Mouse (Mus musculus): Measurements from ENCODE around the gene Uba1.

The Uba1 gene

GRCm38 (mm10) chrX:20658891-20659406 is 823 bp downstream of the Uba1 start:
- TF ChIP-seq NANOG (IDR thresholded peaks at IDR 0.05; ENCODE audit: borderline replicate concordance, low read length) (no peak), POU5F1 (IDR thresholded peaks at IDR 0.05; ENCODE audit: borderline replicate concordance, low read length) (no peak), CTCF (conservative IDR thresholded peaks at IDR 0.05; ENCODE audit: low read length) (no peak)
- peaks cover 26% of the 10 kb centered on the region for H3K4me1 ChIP-seq (replicated peaks; ENCODE audit: low read depth, low read length)
- H3K4me3 ChIP-seq (replicated peaks; ENCODE audit: low read length): peak overlapping the region; percentile 85
- H3K36me3 ChIP-seq (ENCODE audit: insufficient read depth, low read length): 0 out of 2 replicates have a peak, but pooled peaks cover 5% of the 10 kb centered on the region
- H3K27me3 ChIP-seq (ENCODE audit: insufficient read depth, low read length): no peaks in the 10 kb centered on the region
- H3K9me3 ChIP-seq (ENCODE audit: low read length): no peaks in the 10 kb centered on the region

- H3K27me3 ChIP-seq (ENCODE audit: insufficient read depth, low read length): no peaks in the 10 kb centered on the region
- peaks cover 39% of the 10 kb centered on the region for H3K4me1 ChIP-seq (replicated peaks; ENCODE audit: low read depth, low read length)
- H3K9me3 ChIP-seq (ENCODE audit: low read length): no peaks in the 10 kb centered on the region
- no peak for TF ChIP-seq NANOG (IDR thresholded peaks at IDR 0.05; ENCODE audit: borderline replicate concordance, low read length)
- TF ChIP-seq CTCF (conservative IDR thresholded peaks at IDR 0.05; ENCODE audit: low read length): no peak
- TF ChIP-seq POU5F1 (IDR thresholded peaks at IDR 0.05; ENCODE audit: borderline replicate concordance, low read length): no peak
- H3K4me3 ChIP-seq (replicated peaks; ENCODE audit: low read length): no peak overlapping the region
- H3K36me3 ChIP-seq (ENCODE audit: insufficient read depth, low read length): peaks cover 37% of the 10 kb centered on the region
Observed at GRCm38 (mm10) chrX:20662317-20662715, 4.2 kb downstream of the Uba1 start.

- TF ChIP-seq CTCF (conservative IDR thresholded peaks at IDR 0.05; ENCODE audit: low read length) (peak; percentile 23; the same call in 1 of the 2 replicates), NANOG (IDR thresholded peaks at IDR 0.05; ENCODE audit: borderline replicate concordance, low read length) (no peak), POU5F1 (IDR thresholded peaks at IDR 0.05; ENCODE audit: borderline replicate concordance, low read length) (no peak)
- peak overlapping the region; percentile 85 for H3K4me3 ChIP-seq (replicated peaks; ENCODE audit: low read length)
- peaks cover 42% of the 10 kb centered on the region for H3K36me3 ChIP-seq (ENCODE audit: insufficient read depth, low read length)
- H3K27me3 ChIP-seq (ENCODE audit: insufficient read depth, low read length): no peaks in the 10 kb centered on the region
- H3K4me1 ChIP-seq (replicated peaks; ENCODE audit: low read depth, low read length): peaks cover 39% of the 10 kb centered on the region
- no peaks in the 10 kb centered on the region for H3K9me3 ChIP-seq (ENCODE audit: low read length)
Observed at GRCm38 (mm10) chrX:20662716-20663443, 4.8 kb downstream of the Uba1 start.

- TF ChIP-seq POU5F1 (IDR thresholded peaks at IDR 0.05; ENCODE audit: borderline replicate concordance, low read length): no peak
- no peak for TF ChIP-seq NANOG (IDR thresholded peaks at IDR 0.05; ENCODE audit: borderline replicate concordance, low read length)
- no peak for TF ChIP-seq CTCF (conservative IDR thresholded peaks at IDR 0.05; ENCODE audit: low read length)
- peaks cover 39% of the 10 kb centered on the region for H3K4me1 ChIP-seq (replicated peaks; ENCODE audit: low read depth, low read length)
- H3K36me3 ChIP-seq (ENCODE audit: insufficient read depth, low read length): peaks cover 48% of the 10 kb centered on the region
- no peaks in the 10 kb centered on the region for H3K27me3 ChIP-seq (ENCODE audit: insufficient read depth, low read length)
- peak overlapping the region; percentile 85 for H3K4me3 ChIP-seq (replicated peaks; ENCODE audit: low read length)
- H3K9me3 ChIP-seq (ENCODE audit: low read length): no peaks in the 10 kb centered on the region
Observed at GRCm38 (mm10) chrX:20663444-20663790, 5.3 kb downstream of the Uba1 start.

GRCm38 (mm10) chrX:20687519-20688067 is 29.5 kb downstream of the Uba1 start, which contains the start of gene Cdk16:
Gene Cdk16 (plus strand): TSS chrX:20687954.
- Histone ChIP-seq H3K9me3 (ENCODE audit: low read length) (no peaks in the 10 kb centered on the region), H3K4me3 (replicated peaks; ENCODE audit: low read length) (peak within 1 kb of the TSS; percentile 85), H3K36me3 (ENCODE audit: insufficient read depth, low read length) (peaks cover 40% of the 10 kb centered on the region), H3K27me3 (ENCODE audit: insufficient read depth, low read length) (no peaks in the 10 kb centered on the region), H3K4me1 (replicated peaks; ENCODE audit: low read depth, low read length) (peaks cover 33% of the 10 kb centered on the region)
- TF ChIP-seq NANOG (IDR thresholded peaks at IDR 0.05; ENCODE audit: borderline replicate concordance, low read length): no peak
- TF ChIP-seq CTCF (conservative IDR thresholded peaks at IDR 0.05; ENCODE audit: low read length): no peak
- TF ChIP-seq POU5F1 (IDR thresholded peaks at IDR 0.05; ENCODE audit: borderline replicate concordance, low read length): no peak

- H3K4me1 ChIP-seq (replicated peaks; ENCODE audit: low read depth, low read length): peaks cover 35% of the 10 kb centered on the region
- no peaks in the 10 kb centered on the region for H3K9me3 ChIP-seq (ENCODE audit: low read length)
Observed at GRCm38 (mm10) chrX:20688068-20688547, 30.0 kb downstream of the Uba1 start.

GRCm38 (mm10) chrX:20688615-20689014 is 30.5 kb downstream of the Uba1 start:
- Histone ChIP-seq H3K27me3 (ENCODE audit: insufficient read depth, low read length) (no peaks in the 10 kb centered on the region), H3K4me1 (replicated peaks; ENCODE audit: low read depth, low read length) (peaks cover 35% of the 10 kb centered on the region), H3K9me3 (ENCODE audit: low read length) (no peaks in the 10 kb centered on the region), H3K4me3 (replicated peaks; ENCODE audit: low read length) (peak overlapping the region; percentile 85), H3K36me3 (ENCODE audit: insufficient read depth, low read length) (peaks cover 40% of the 10 kb centered on the region)
- no peak for TF ChIP-seq NANOG (IDR thresholded peaks at IDR 0.05; ENCODE audit: borderline replicate concordance, low read length)
- no peak for TF ChIP-seq POU5F1 (IDR thresholded peaks at IDR 0.05; ENCODE audit: borderline replicate concordance, low read length)
- TF ChIP-seq CTCF (conservative IDR thresholded peaks at IDR 0.05; ENCODE audit: low read length): no peak

More at GRCm38 (mm10) chrX:20688068-20688547, 30.0 kb downstream of the Uba1 start:
- peak overlapping the region; percentile 85 for H3K4me3 ChIP-seq (replicated peaks; ENCODE audit: low read length)
- H3K27me3 ChIP-seq (ENCODE audit: insufficient read depth, low read length): no peaks in the 10 kb centered on the region
- peaks cover 40% of the 10 kb centered on the region for H3K36me3 ChIP-seq (ENCODE audit: insufficient read depth, low read length)
- TF ChIP-seq CTCF (conservative IDR thresholded peaks at IDR 0.05; ENCODE audit: low read length) (no peak), NANOG (IDR thresholded peaks at IDR 0.05; ENCODE audit: borderline replicate concordance, low read length) (no peak), POU5F1 (IDR thresholded peaks at IDR 0.05; ENCODE audit: borderline replicate concordance, low read length) (no peak)

- H3K4me1 ChIP-seq (replicated peaks; ENCODE audit: low read depth, low read length): peaks cover 32% of the 10 kb centered on the region
- TF ChIP-seq CTCF (conservative IDR thresholded peaks at IDR 0.05; ENCODE audit: low read length): no peak
- TF ChIP-seq NANOG (IDR thresholded peaks at IDR 0.05; ENCODE audit: borderline replicate concordance, low read length): no peak
- TF ChIP-seq POU5F1 (IDR thresholded peaks at IDR 0.05; ENCODE audit: borderline replicate concordance, low read length): no peak
- H3K36me3 ChIP-seq (ENCODE audit: insufficient read depth, low read length): peaks cover 59% of the 10 kb centered on the region
- H3K9me3 ChIP-seq (ENCODE audit: low read length): no peaks in the 10 kb centered on the region
- H3K27me3 ChIP-seq (ENCODE audit: insufficient read depth, low read length): no peaks in the 10 kb centered on the region
- no peak overlapping the region for H3K4me3 ChIP-seq (replicated peaks; ENCODE audit: low read length)
Observed at GRCm38 (mm10) chrX:20691566-20691965, 33.4 kb downstream of the Uba1 start.
